22 mouse cellular contexts compared by ENCODE assay signal in genomic region chr8:94274030-94274429, GRCm38 (mm10). TPM values are rescaled to one million over a fixed set of nuclear protein-coding genes. Genes with fewer than 3 reads are reported as not detected.
DNase-seq lines count a peak whose midpoint lies in the region; TF ChIP-seq lines count a peak whose summit lies in the region.
"Had no signal": no experiment of that assay in that cellular context is flagged by ENCODE, and none has a peak within 500 bp of the region (broad histone marks: within the 10 kb centered on the region; RNA-seq: fewer than 3 reads in every experiment).

No protein-coding gene starts in this region.

- WGBS in thymus, adult 2 months, result 88% methylated on average over 5 of the region's 5 CpGs

- no peaks in the 10 kb centered on the region for H3K4me1 ChIP-seq in thymus, adult 2 months (replicated peaks; ENCODE audit: control insufficient read depth, insufficient read depth, low read length)

- H3K27ac ChIP-seq in gastrocnemius, adult 2 months, result no peak overlapping the region
- peak overlapping the region; percentile 2; the same call in 1 of the 2 replicates for H3K27ac ChIP-seq in layer of hippocampus, adult 2 months
- no peak overlapping the region for H3K27ac ChIP-seq in thymus, adult 2 months (ENCODE audit: control insufficient read depth, insufficient read depth, low read length)
- H3K27ac ChIP-seq: heart, embryonic 15.5 days; intestine, embryonic 15.5 days; limb, embryonic 13.5 days; neural tube, embryonic 13.5 days had no signal

- intact Hi-C loops in gastrocnemius, adult 2 months (cut with DNase I), result no loop called here

- peak; percentile 30 for DNase-seq in gastrocnemius, adult 2 months
- no peak for DNase-seq in gastrocnemius, adult 18-20 months (ENCODE audit: low spot score)
- DNase-seq in layer of hippocampus, adult 2 months (ENCODE audit: low spot score in 2 of 2), result peak in 1 of 2 experiments; percentile 37
- no peak for DNase-seq in layer of hippocampus, postnatal 36 days
- peak; percentile 31 for DNase-seq in 416B (ENCODE audit: low read depth)
- DNase-seq in brain, adult 2 months (ENCODE audit: low read depth, low spot score), result peak; percentile 82
- no peak for DNase-seq in thymus, adult 2 months
- no peak for DNase-seq in embryo, embryonic 9.5 days (ENCODE audit: extremely low spot score)
- DNase-seq: adrenal gland, postnatal 10 days; B cell, adult 2 months; cerebellum, adult 9-11 months; liver, postnatal 0 days; right cerebral cortex, postnatal 4 days; thymus, adult 18-20 months had no signal

- H3K36me3 ChIP-seq in thymus, adult 2 months (ENCODE audit: control insufficient read depth, insufficient read depth, low read length), result no peaks in the 10 kb centered on the region
- H3K36me3 ChIP-seq: heart, embryonic 15.5 days; intestine, embryonic 15.5 days; limb, embryonic 13.5 days; neural tube, embryonic 13.5 days had no signal

- no peak overlapping the region for H3K4me3 ChIP-seq in gastrocnemius, adult 2 months
- no peak overlapping the region for H3K4me3 ChIP-seq in layer of hippocampus, adult 2 months
- H3K4me3 ChIP-seq in thymus, adult 2 months (ENCODE audit: control insufficient read depth, insufficient read depth, low read length), result no peak overlapping the region
- H3K4me3 ChIP-seq: heart, embryonic 15.5 days; intestine, embryonic 15.5 days; limb, embryonic 13.5 days; megakaryocyte, embryonic 14.5 days; neural tube, embryonic 13.5 days had no signal

- TF ChIP-seq CTCF in gastrocnemius, adult 2 months (IDR thresholded peaks at IDR 0.05), result peak; percentile 54
- TF ChIP-seq CTCF in layer of hippocampus, adult 2 months (conservative IDR thresholded peaks at IDR 0.05), result peak; percentile 75
- no peak for TF ChIP-seq CTCF in thymus, adult 2 months (IDR thresholded peaks at IDR 0.05; ENCODE audit: borderline replicate concordance, control insufficient read depth, extremely low read depth, insufficient read depth, low read length, poor library complexity)

- no peak for TF ChIP-seq POLR2A in thymus, adult 2 months (IDR thresholded peaks at IDR 0.05; ENCODE audit: control insufficient read depth, extremely low read depth, insufficient read depth, low read length, poor library complexity)

- no peaks in the 10 kb centered on the region for H3K27me3 ChIP-seq in thymus, adult 2 months (ENCODE audit: control insufficient read depth, insufficient read depth, low read length)
- H3K27me3 ChIP-seq: heart, embryonic 15.5 days; intestine, embryonic 15.5 days; limb, embryonic 13.5 days; megakaryocyte, embryonic 14.5 days; neural tube, embryonic 13.5 days had no signal

RNA-seq across cellular contexts. Expression of gene Slc12a3, which starts 55.0 kb away (rescaled TPM):
- total RNA-seq in gastrocnemius, adult 2 months (2021), result not detected
- under 1 TPM in 1 of 2 experiments, not detected in 1; 0.18 TPM for total RNA-seq in gastrocnemius, adult 18-20 months (2021)
- total RNA-seq in layer of hippocampus, adult 2 months (2021), result 1 to 10 TPM in 1 of 2 experiments, under 1 TPM in 1; 0.54 to 1.0 TPM
- total RNA-seq in layer of hippocampus, postnatal 36 days (2021), result under 1 TPM; 0.18 to 0.20 TPM
- polyA plus RNA-seq in thymus, adult 2 months (2012; rRNA removed), result 1.3 TPM in 2 replicates
- total RNA-seq: monocyte, adult 5-6 weeks had no signal
- polyA plus RNA-seq: embryonic facial prominence, embryonic 11.5 days; G1E; limb, embryonic 13.5 days had no signal

RNA-seq across cellular contexts. Expression of gene Nup93, which starts 59.7 kb away (rescaled TPM):
- total RNA-seq in gastrocnemius, adult 2 months (2021), result 10 to 100 TPM in 1 of 2 experiments, 1 to 10 TPM in 1; 8.6 to 12.4 TPM
- 10 to 100 TPM in 1 of 2 experiments, 1 to 10 TPM in 1; 9.9 to 10.3 TPM for total RNA-seq in gastrocnemius, adult 18-20 months (2021)
- total RNA-seq in layer of hippocampus, adult 2 months (2021), result 10 to 100 TPM; 62.9 to 66.3 TPM
- total RNA-seq in layer of hippocampus, postnatal 36 days (2021), result 10 to 100 TPM; 56.7 to 74.8 TPM
- 28.1 and 28.2 TPM in 2 replicates for polyA plus RNA-seq in thymus, adult 2 months (2012; rRNA removed)

Comparison
In these comparisons a context has a peak if more than half of its experiments do, and no peak if none do; other contexts are left out.
1. DNase-seq: peak in gastrocnemius, adult 2 months (single experiment), 416B (single experiment) and brain, adult 2 months (single experiment); none in gastrocnemius, adult 18-20 months (single experiment), layer of hippocampus, postnatal 36 days (0 of 2), thymus, adult 2 months (single experiment) and embryo, embryonic 9.5 days (single experiment).
2. RNA of gene Nup93, which starts 59.7 kb away (total RNA-seq): 56.7 to 74.8 TPM in layer of hippocampus, postnatal 36 days and 62.9 to 66.3 TPM in layer of hippocampus, adult 2 months; 8.6 to 12.4 TPM in gastrocnemius, adult 2 months and 9.9 to 10.3 TPM in gastrocnemius, adult 18-20 months; every median in the first group is over 4 times any median in the second.